Mouse (Mus musculus) intestine, embryonic 14.5 days (tissue): ENCODE measurements around the gene Zfp574. TPM values are rescaled to one million over a fixed set of nuclear protein-coding genes. Genes with fewer than 3 reads are reported as not detected.

ENCODE experiments used
- ATAC-seq: fragments of 200-750 bp; cut with Nextera tagmentation; replicated peaks from 2 replicates; pipeline ENCODE4 v1.8.0; 2017; ENCODE audit warnings: low read depth, moderate number of reproducible peaks, moderate TSS enrichment, moderate library complexity; ENCODE audit not compliant: low FRiP score, low TSS enrichment
- DNase-seq: peaks from one replicate; pipeline ENCODE4 v3.0.0-alpha.2; 2018; ENCODE audit warnings: low spot score
- H3K27ac ChIP-seq: fragments of 300-500 bp; sonication (generic); 2 replicates; pipeline ENCODE4 v1.5.1; 2014; ENCODE audit warnings: low read depth, mild to moderate bottlenecking, control low read depth
- H3K27me3 ChIP-seq: fragments of 300-500 bp; sonication (generic); replicated peaks from 2 replicates; pipeline ENCODE4 v1.6.1; 2014; ENCODE audit warnings: low read length, control low read depth; ENCODE audit not compliant: control insufficient read depth, insufficient read depth
- H3K36me3 ChIP-seq: fragments of 300-500 bp; sonication (generic); 2 replicates; pipeline ENCODE4 v1.6.1; 2014; ENCODE audit warnings: low read length, control low read depth; ENCODE audit not compliant: control insufficient read depth, insufficient read depth
- H3K4me1 ChIP-seq: fragments of 300-500 bp; sonication (generic); replicated peaks from 2 replicates; pipeline ENCODE4 v1.6.1; 2014; ENCODE audit warnings: low read length, control low read depth, mixed read lengths; ENCODE audit not compliant: control insufficient read depth, insufficient read depth
- H3K4me2 ChIP-seq: fragments of 300-500 bp; sonication (generic); 2 replicates; pipeline ENCODE4 v1.6.1; 2014; ENCODE audit warnings: low read length
- H3K4me3 ChIP-seq: fragments of 300-500 bp; sonication (generic); 2 replicates; pipeline ENCODE4 v1.5.1; 2014; ENCODE audit warnings: low read depth, low read length, control low read depth, mixed read lengths
- H3K9ac ChIP-seq: fragments of 300-500 bp; sonication (generic); 2 replicates; pipeline ENCODE4 v1.6.1; 2014; ENCODE audit warnings: mild to moderate bottlenecking, low read length
- H3K9me3 ChIP-seq: fragments of 300-500 bp; sonication (generic); 2 replicates; pipeline ENCODE4 v1.6.1; 2016; ENCODE audit warnings: low read length, control low read depth; ENCODE audit not compliant: control insufficient read depth
- WGBS: fragments of 180-500 bp; shearing (Covaris S2); extraction: QIAGEN DNeasy Blood & Tissue Kit; methylation state at CpG from one replicate; pipeline ENCODE4 v1.1.7; 2014; 5-methylcytosine and 5-hydroxymethylcytosine counted together
- polyA plus RNA-seq: library from polyadenylated mRNA; unstranded; fragments of >200 nt; fragmentation: Nextera tagmentation; extraction: Ambion mirVana; gene quantifications from 2 replicates; pipeline ENCODE4 v1.2.1, GENCODE M21; 2014

Gene Zfp574
- polyA plus RNA-seq, 1 experiment from 2014 or later: 24.8 TPM

GRCm38 (mm10) chr7:25112178-25112955 is 40.0 kb downstream of the Zfp574 start:
- Histone ChIP-seq H3K36me3 (no peaks in the 10 kb centered on the region), H3K4me2 (no peak overlapping the region), H3K27ac (no peak overlapping the region), H3K27me3 (peaks cover 7% of the 10 kb centered on the region; the same call in 1 of the 2 replicates), H3K4me3 (no peak overlapping the region), H3K9me3 (no peaks in the 10 kb centered on the region), H3K4me1 (no peaks in the 10 kb centered on the region), H3K9ac (no peak overlapping the region)
- 84% methylated on average over 17 of the region's 17 CpGs for WGBS
- DNase-seq (no peak), ATAC-seq (no peak)

- Histone ChIP-seq H3K4me3 (no peak overlapping the region), H3K4me2 (no peak overlapping the region), H3K27ac (no peak overlapping the region), H3K4me1 (no peaks in the 10 kb centered on the region), H3K9me3 (no peaks in the 10 kb centered on the region), H3K36me3 (no peaks in the 10 kb centered on the region), H3K27me3 (peaks cover 7% of the 10 kb centered on the region; the same call in 1 of the 2 replicates), H3K9ac (no peak overlapping the region)
- ATAC-seq (no peak), DNase-seq (no peak)
- WGBS: 80% methylated on average over 16 of the region's 16 CpGs
These were observed 40.7 kb downstream of the Zfp574 start for GRCm38 (mm10) chr7:25112956-25113603.

- Histone ChIP-seq H3K4me3 (no peak overlapping the region), H3K27me3 (peaks cover 2% of the 10 kb centered on the region; the same call in 1 of the 2 replicates), H3K9ac (no peak overlapping the region), H3K4me1 (no peaks in the 10 kb centered on the region), H3K4me2 (no peak overlapping the region), H3K36me3 (no peaks in the 10 kb centered on the region), H3K9me3 (no peaks in the 10 kb centered on the region), H3K27ac (no peak overlapping the region)
- ATAC-seq (no peak), DNase-seq (no peak)
- WGBS: 71% methylated on average over 16 of the region's 25 CpGs
These were observed 47.9 kb downstream of the Zfp574 start for GRCm38 (mm10) chr7:25120061-25120834.

- Histone ChIP-seq H3K27me3 (no peaks in the 10 kb centered on the region), H3K4me2 (no peak overlapping the region), H3K4me3 (no peak overlapping the region), H3K4me1 (no peaks in the 10 kb centered on the region), H3K36me3 (no peaks in the 10 kb centered on the region), H3K27ac (no peak overlapping the region), H3K9ac (no peak overlapping the region), H3K9me3 (no peaks in the 10 kb centered on the region)
- ATAC-seq (no peak), DNase-seq (no peak)
- 56% methylated on average over 13 of the region's 13 CpGs for WGBS
These were observed 48.9 kb downstream of the Zfp574 start for GRCm38 (mm10) chr7:25121240-25121786.

GRCm38 (mm10) chr7:25125716-25126281 is 53.4 kb downstream of the Zfp574 start:
- Histone ChIP-seq H3K4me3 (no peak overlapping the region), H3K9me3 (no peaks in the 10 kb centered on the region), H3K27ac (no peak overlapping the region), H3K4me1 (no peaks in the 10 kb centered on the region), H3K4me2 (no peak overlapping the region), H3K9ac (no peak overlapping the region), H3K27me3 (peaks cover 4% of the 10 kb centered on the region; the same call in 1 of the 2 replicates), H3K36me3 (no peaks in the 10 kb centered on the region)
- ATAC-seq (no peak), DNase-seq (no peak)
- 75% methylated on average over 10 of the region's 10 CpGs for WGBS

GRCm38 (mm10) chr7:25127971-25128370 is 55.6 kb downstream of the Zfp574 start:
- WGBS: 59% methylated on average over 9 of the region's 9 CpGs
- no peak overlapping the region for H3K4me2 ChIP-seq
- peaks cover 25% of the 10 kb centered on the region for H3K27me3 ChIP-seq
- H3K9ac ChIP-seq: no peak overlapping the region
- H3K36me3 ChIP-seq: no peaks in the 10 kb centered on the region
- H3K9me3 ChIP-seq: no peaks in the 10 kb centered on the region
- H3K4me1 ChIP-seq: no peaks in the 10 kb centered on the region
- no peak for ATAC-seq
- no peak overlapping the region for H3K27ac ChIP-seq
- H3K4me3 ChIP-seq: no peak overlapping the region
- DNase-seq: no peak

- Histone ChIP-seq H3K4me3 (no peak overlapping the region), H3K36me3 (no peaks in the 10 kb centered on the region), H3K27me3 (peaks cover 40% of the 10 kb centered on the region), H3K4me2 (no peak overlapping the region), H3K27ac (no peak overlapping the region), H3K9ac (no peak overlapping the region), H3K4me1 (no peaks in the 10 kb centered on the region), H3K9me3 (no peaks in the 10 kb centered on the region)
- no peak for DNase-seq
- ATAC-seq: no peak
- 49% methylated on average over 13 of the region's 13 CpGs for WGBS
These were observed 57.1 kb downstream of the Zfp574 start for GRCm38 (mm10) chr7:25129390-25129979.

- no peaks in the 10 kb centered on the region for H3K4me1 ChIP-seq
- H3K9ac ChIP-seq: no peak overlapping the region
- H3K9me3 ChIP-seq: peaks cover 3% of the 10 kb centered on the region; the same call in 1 of the 2 replicates
- H3K4me3 ChIP-seq: no peak overlapping the region
- no peak overlapping the region for H3K4me2 ChIP-seq
- 88% methylated on average over 11 of the region's 11 CpGs for WGBS
- no peak overlapping the region for H3K27ac ChIP-seq
- ATAC-seq (no peak), DNase-seq (no peak)
- H3K27me3 ChIP-seq: peaks cover 48% of the 10 kb centered on the region
- no peaks in the 10 kb centered on the region for H3K36me3 ChIP-seq
These were observed 58.2 kb downstream of the Zfp574 start for GRCm38 (mm10) chr7:25130565-25130964.
